19 mouse cellular contexts compared by ENCODE assay signal in the genomic region with DNA sequence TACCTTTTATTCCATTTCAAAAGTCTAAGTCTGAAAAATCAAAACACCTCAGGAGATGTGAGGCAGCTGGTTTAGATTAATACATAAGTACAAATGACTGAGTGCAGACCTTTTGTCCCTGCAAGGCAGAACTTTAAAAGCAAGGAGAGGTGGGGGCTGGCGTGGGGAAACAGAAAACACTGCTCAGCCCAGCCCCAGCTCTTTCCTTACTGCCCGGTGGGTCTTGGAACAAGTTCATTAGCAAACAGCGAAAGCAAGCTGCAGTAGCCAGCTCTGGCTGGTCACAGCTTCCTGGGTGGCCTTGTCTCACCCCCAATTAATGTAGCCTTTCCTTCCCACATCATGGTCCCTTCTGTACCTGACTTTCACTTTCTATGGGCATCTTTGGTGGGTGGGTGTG. TPM values are rescaled to one million over a fixed set of nuclear protein-coding genes. Genes with fewer than 3 reads are reported as not detected.
DNase-seq lines count a peak whose midpoint lies in the region; ATAC-seq lines count a peak whose summit lies in the region.
"Had no signal": no experiment of that assay in that cellular context is flagged by ENCODE, and none has a peak within 500 bp of the region (broad histone marks: within the 10 kb centered on the region; RNA-seq: fewer than 3 reads in every experiment).

No protein-coding gene starts in this region.

- peaks cover 50% of the 10 kb centered on the region for H3K4me1 ChIP-seq in embryonic facial prominence, embryonic 10.5 days
- peaks cover 5% of the 10 kb centered on the region; the same call in 1 of the 2 replicates for H3K4me1 ChIP-seq in midbrain, embryonic 16.5 days (ENCODE audit: control insufficient read depth, insufficient read depth, low read length)
- H3K4me1 ChIP-seq: embryonic facial prominence, embryonic 15.5 days had no signal

- peaks cover 19% of the 10 kb centered on the region for H3K27me3 ChIP-seq in embryonic facial prominence, embryonic 10.5 days (replicated peaks; ENCODE audit: low read depth, poor library complexity, severe bottlenecking)
- H3K27me3 ChIP-seq in midbrain, embryonic 16.5 days (ENCODE audit: control insufficient read depth, insufficient read depth, low read depth, low read length): no peaks in the 10 kb centered on the region

- H3K9me3 ChIP-seq in embryonic facial prominence, embryonic 10.5 days: no peaks in the 10 kb centered on the region
- H3K9me3 ChIP-seq in midbrain, embryonic 16.5 days (replicated peaks; ENCODE audit: control insufficient read depth, low read length, poor library complexity, severe bottlenecking): no peaks in the 10 kb centered on the region
- H3K9me3 ChIP-seq: embryonic facial prominence, embryonic 15.5 days; hindbrain, embryonic 13.5 days had no signal

- H3K4me3 ChIP-seq in embryonic facial prominence, embryonic 10.5 days: no peak overlapping the region
- no peak overlapping the region for H3K4me3 ChIP-seq in midbrain, embryonic 16.5 days (ENCODE audit: low read depth, low read length)
- H3K4me3 ChIP-seq: embryonic facial prominence, embryonic 15.5 days; hindbrain, embryonic 13.5 days; left cerebral cortex, adult 2 months had no signal

- peak overlapping the region; percentile 7; the same call in 1 of the 2 replicates for H3K27ac ChIP-seq in embryonic facial prominence, embryonic 10.5 days (replicated peaks)
- no peak overlapping the region for H3K27ac ChIP-seq in midbrain, embryonic 16.5 days (ENCODE audit: low read length)
- H3K27ac ChIP-seq: embryonic facial prominence, embryonic 15.5 days; hindbrain, embryonic 13.5 days; kidney, postnatal 0 days; left cerebral cortex, adult 2 months had no signal

- H3K9ac ChIP-seq in midbrain, embryonic 16.5 days (ENCODE audit: low read depth, low read length): no peak overlapping the region
- H3K9ac ChIP-seq: embryonic facial prominence, embryonic 15.5 days; hindbrain, embryonic 13.5 days; liver, postnatal 0 days had no signal

- DNase-seq in heart, adult 11 months: peak; percentile 80
- no peak for DNase-seq in heart, postnatal 4 days
- peak; percentile 46 for DNase-seq in embryonic facial prominence, embryonic 10.5 days (ENCODE audit: low spot score)
- peak; percentile 66 for DNase-seq in forelimb bud, embryonic 11.5 days (ENCODE audit: low read depth, low spot score)
- no peak for DNase-seq in spleen, postnatal 10 days (ENCODE audit: low spot score in 2 of 2)
- DNase-seq in thymus, postnatal 36 days: no peak
- DNase-seq: adrenal gland, postnatal 10 days; cerebellum, adult 11-12 months; cerebellum, postnatal 25 days; gastrocnemius, postnatal 14 days; liver; liver, postnatal 0 days; lung, postnatal 4 days had no signal

- H3K4me2 ChIP-seq in midbrain, embryonic 16.5 days (ENCODE audit: low read length): no peak overlapping the region
- H3K4me2 ChIP-seq: embryonic facial prominence, embryonic 15.5 days; hindbrain, embryonic 13.5 days had no signal

- no peaks in the 10 kb centered on the region for H3K36me3 ChIP-seq in embryonic facial prominence, embryonic 10.5 days (replicated peaks)
- no peaks in the 10 kb centered on the region for H3K36me3 ChIP-seq in midbrain, embryonic 16.5 days (ENCODE audit: control insufficient read depth, insufficient read depth, low read length)
- H3K36me3 ChIP-seq: embryonic facial prominence, embryonic 15.5 days; hindbrain, embryonic 13.5 days had no signal

- 56% methylated on average over 3 of the region's 3 CpGs for WGBS in embryonic facial prominence, embryonic 10.5 days
- 49% methylated on average over 3 of the region's 3 CpGs for WGBS in midbrain, embryonic 16.5 days

- ATAC-seq in midbrain, embryonic 16.5 days: 0 out of 2 replicates have a peak, but pooled peaks have one; percentile 6
- ATAC-seq: intestine, embryonic 16.5 days; liver, postnatal 0 days had no signal

RNA-seq across cellular contexts. Expression of gene Smim20, which starts 53.4 kb away (rescaled TPM):
- total RNA-seq in heart, postnatal 4 days (2021): 100 to 1,000 TPM in 1 of 2 experiments, 10 to 100 TPM in 1; 92.9 to 102 TPM
- 53.2 and 57.7 TPM in 2 replicates for polyA plus RNA-seq in embryonic facial prominence, embryonic 10.5 days (2016; fragmentation: Nextera tagmentation; extraction: Ambion mirVana)
- polyA plus RNA-seq in midbrain, embryonic 16.5 days (2015; fragmentation: Nextera tagmentation; extraction: Ambion mirVana): 65.6 and 71.0 TPM in 2 replicates

Comparison
In these comparisons a context has a peak if more than half of its experiments do, and no peak if none do; other contexts are left out.
1. DNase-seq: peak in heart, adult 11 months (single experiment), embryonic facial prominence, embryonic 10.5 days (single experiment) and forelimb bud, embryonic 11.5 days (single experiment); none in heart, postnatal 4 days (single experiment), spleen, postnatal 10 days (0 of 2) and thymus, postnatal 36 days (0 of 2).